Mouse (Mus musculus) cerebellum, adult 2 months (tissue): ENCODE measurements at regions not wholly inside any gene's neighbourhood (a gene's known extent, or its start where the extent isn't known, plus 50 kb on each side); places are given as distances from the start of the nearest gene placed in this dataset.

ENCODE experiments used
- CTCF ChIP-seq: fragments of 200-500 bp; IDR thresholded peaks from 2 replicates; pipeline ENCODE4 v1.5.1; 2011; ENCODE audit warnings: low read depth, mild to moderate bottlenecking, control low read depth, low read length, moderate library complexity, borderline replicate concordance; ENCODE audit not compliant: insufficient read depth
- POLR2A ChIP-seq: fragments of 200-500 bp; IDR thresholded peaks from 2 replicates; pipeline ENCODE4 v1.6.1; 2011; ENCODE audit warnings: low read length, control low read depth, borderline replicate concordance; ENCODE audit not compliant: insufficient read depth

- TF ChIP-seq POLR2A: no peak
- no peak for TF ChIP-seq CTCF
Measured at GRCm38 (mm10) chr16:87834296-87834695, 135.6 kb downstream of the Bach1 start.
